Mouse (Mus musculus) embryonic facial prominence, embryonic 10.5 days (tissue): ENCODE data around the gene Pcgf1. TPM values are rescaled to one million over a fixed set of nuclear protein-coding genes. Genes with fewer than 3 reads are reported as not detected.

ENCODE experiments used
- DNase-seq: peaks from one replicate; pipeline ENCODE4 v3.0.0-alpha.2; 2017; ENCODE audit warnings: low spot score
- H3K27ac ChIP-seq: fragments of 300-500 bp; sonication (generic); replicated peaks from 2 replicates; pipeline ENCODE4 v1.5.1; 2016; ENCODE audit warnings: mild to moderate bottlenecking
- H3K27me3 ChIP-seq: fragments of 300-500 bp; sonication (generic); replicated peaks from 2 replicates; pipeline ENCODE4 v1.6.1; 2016; ENCODE audit warnings: low read depth, mild to moderate bottlenecking; ENCODE audit not compliant: poor library complexity, severe bottlenecking
- H3K36me3 ChIP-seq: fragments of 300-500 bp; sonication (generic); replicated peaks from 2 replicates; pipeline ENCODE4 v1.6.1; 2016; ENCODE audit warnings: mild to moderate bottlenecking, moderate library complexity
- H3K4me1 ChIP-seq: fragments of 300-500 bp; sonication (generic); 2 replicates; pipeline ENCODE4 v1.6.1; 2016
- H3K4me3 ChIP-seq: fragments of 300-500 bp; sonication (generic); 2 replicates; pipeline ENCODE4 v1.5.1; 2016; ENCODE audit warnings: mild to moderate bottlenecking, moderate library complexity
- H3K9me3 ChIP-seq: fragments of 300-500 bp; sonication (generic); 2 replicates; pipeline ENCODE4 v1.6.1; 2016; ENCODE audit warnings: mild to moderate bottlenecking
- WGBS: fragments of 180-500 bp; shearing (Covaris S2); methylation state at CpG from one replicate; pipeline ENCODE4 v1.1.7; 2016; 5-methylcytosine and 5-hydroxymethylcytosine counted together
- polyA plus RNA-seq: library from polyadenylated mRNA; unstranded; fragments of >200 nt; fragmentation: Nextera tagmentation; extraction: Ambion mirVana; gene quantifications from 2 replicates; pipeline ENCODE4 v1.2.1, GENCODE M21; 2016

Pcgf1 gene
- polyA plus RNA-seq, 1 experiment from 2014 or later, result 49.5 TPM

DNA sequence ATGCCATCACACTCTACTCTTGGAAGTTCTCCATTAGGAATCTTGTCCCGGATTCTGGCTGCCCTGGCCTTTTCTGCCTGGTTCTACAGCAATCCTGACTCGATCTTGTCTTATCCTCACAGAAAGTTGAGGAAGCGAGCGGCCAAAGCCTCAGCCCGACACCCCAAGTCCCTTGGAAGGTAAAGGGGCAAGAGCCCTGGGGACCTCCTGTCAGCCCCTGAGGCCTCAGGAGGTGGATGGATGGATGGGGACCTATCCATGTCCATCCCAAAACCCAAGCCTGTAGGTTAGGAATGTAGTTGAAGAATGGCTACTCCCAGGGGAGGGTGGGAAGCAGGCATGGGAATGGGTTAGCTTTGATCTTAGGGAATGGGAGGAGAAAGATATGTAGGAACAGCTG lies 33.7 kb upstream of the Pcgf1 start:
- no peak for DNase-seq
- Histone ChIP-seq H3K27me3 (peaks cover 4% of the 10 kb centered on the region; the same call in 1 of the 2 replicates), H3K27ac (no peak overlapping the region), H3K4me1 (peaks cover 14% of the 10 kb centered on the region; the same call in 1 of the 2 replicates), H3K9me3 (no peaks in the 10 kb centered on the region), H3K36me3 (no peaks in the 10 kb centered on the region), H3K4me3 (no peak overlapping the region)
- WGBS, result 85% methylated on average over 5 of the region's 5 CpGs

- Histone ChIP-seq H3K27me3 (peaks cover 4% of the 10 kb centered on the region; the same call in 1 of the 2 replicates), H3K4me1 (peaks cover 14% of the 10 kb centered on the region; the same call in 1 of the 2 replicates), H3K36me3 (no peaks in the 10 kb centered on the region), H3K4me3 (no peak overlapping the region), H3K27ac (no peak overlapping the region), H3K9me3 (no peaks in the 10 kb centered on the region)
- 78% methylated on average over 9 of the region's 9 CpGs for WGBS
- no peak for DNase-seq
Observed at GRCm38 (mm10) chr6:83044742-83045141, 32.9 kb upstream of the Pcgf1 start.

DNA sequence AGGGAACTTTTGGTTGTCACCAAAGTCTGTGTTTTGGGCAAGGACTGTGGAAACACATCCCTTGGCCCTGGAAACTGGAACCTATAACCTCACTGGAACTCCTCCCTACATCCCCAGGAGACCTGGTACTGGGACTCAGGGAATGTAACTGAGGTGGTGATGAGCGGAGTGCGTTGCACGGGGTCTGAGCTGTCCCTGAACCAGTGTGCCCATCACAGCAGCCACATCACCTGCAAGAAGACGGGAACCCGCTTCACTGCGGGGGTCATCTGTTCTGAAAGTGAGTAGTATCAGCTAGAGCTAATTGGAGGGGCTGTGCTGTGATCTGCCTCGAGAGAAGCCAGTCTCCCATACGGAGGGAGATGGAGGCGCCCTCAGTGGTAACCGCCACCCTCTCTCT lies 28.3 kb upstream of the Pcgf1 start:
- no peaks in the 10 kb centered on the region for H3K9me3 ChIP-seq
- H3K4me1 ChIP-seq, result peaks cover 21% of the 10 kb centered on the region
- WGBS, result 76% methylated on average over 10 of the region's 10 CpGs
- DNase-seq, result no peak
- H3K4me3 ChIP-seq, result no peak overlapping the region; the same call in 1 of the 2 replicates
- peaks cover 24% of the 10 kb centered on the region for H3K36me3 ChIP-seq
- H3K27me3 ChIP-seq, result no peaks in the 10 kb centered on the region
- no peak overlapping the region for H3K27ac ChIP-seq

- Histone ChIP-seq H3K4me1 (peaks cover 33% of the 10 kb centered on the region), H3K4me3 (peak overlapping the region; percentile 86), H3K27ac (peak overlapping the region; percentile 93), H3K27me3 (no peaks in the 10 kb centered on the region), H3K36me3 (peaks cover 50% of the 10 kb centered on the region), H3K9me3 (no peaks in the 10 kb centered on the region)
- WGBS, result 3% methylated on average over 26 of the region's 26 CpGs
- DNase-seq, result peak; percentile 62
Observed at GRCm38 (mm10) chr6:83053136-83053960, 24.3 kb upstream of the Pcgf1 start.

- WGBS, result under 1% methylated on average over 64 of the region's 64 CpGs
- Histone ChIP-seq H3K4me3 (peak within 1 kb of the TSS; percentile 86), H3K9me3 (no peaks in the 10 kb centered on the region), H3K27ac (peak within 1 kb of the TSS; percentile 93), H3K27me3 (peaks cover 5% of the 10 kb centered on the region), H3K4me1 (peaks cover 33% of the 10 kb centered on the region), H3K36me3 (peaks cover 51% of the 10 kb centered on the region)
- DNase-seq, result peak; percentile 96
Observed at GRCm38 (mm10) chr6:83054074-83054851, 23.4 kb upstream of the Pcgf1 start, which contains the start of gene Aup1. TSS of gene Aup1 (plus strand) at chr6:83054521.

GRCm38 (mm10) chr6:83054871-83055431 lies 22.7 kb upstream of the Pcgf1 start, which contains the start of gene Htra2:
TSS of gene Htra2 (minus strand) at chr6:83055273.
- peak; percentile 61 for DNase-seq
- Histone ChIP-seq H3K4me1 (peaks cover 33% of the 10 kb centered on the region), H3K36me3 (peaks cover 50% of the 10 kb centered on the region), H3K9me3 (no peaks in the 10 kb centered on the region), H3K27ac (peak within 1 kb of the TSS; percentile 93), H3K27me3 (peaks cover 10% of the 10 kb centered on the region), H3K4me3 (peak within 1 kb of the TSS; percentile 86)
- WGBS, result under 1% methylated on average over 50 of the region's 50 CpGs

DNA sequence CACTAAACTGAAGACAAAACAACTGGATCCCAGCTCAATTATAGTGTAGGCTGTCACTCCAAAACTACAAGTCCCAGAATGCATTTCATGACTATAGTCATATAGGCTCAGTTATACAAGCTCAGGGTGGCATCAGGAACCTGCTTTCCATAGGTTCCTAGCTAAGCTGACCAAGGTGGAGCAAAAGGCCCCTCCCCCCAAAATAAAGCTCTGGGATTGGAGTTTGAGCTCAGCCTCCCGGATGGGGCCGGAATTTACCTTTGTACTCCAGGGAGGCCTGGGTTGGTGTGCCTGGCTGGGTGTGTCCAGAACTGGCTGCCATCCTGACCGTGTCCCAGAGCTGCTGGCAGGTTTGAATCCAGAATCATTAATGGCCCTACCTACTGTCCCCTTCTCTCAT lies 19.9 kb upstream of the Pcgf1 start, which contains the start of gene Dqx1:
Gene Dqx1 (plus strand): TSS at position 55 of the 400 bp plus-strand sequence.
- Histone ChIP-seq H3K4me1 (peaks cover 35% of the 10 kb centered on the region), H3K36me3 (peaks cover 28% of the 10 kb centered on the region), H3K4me3 (no peak within 1 kb of the TSS), H3K27me3 (peaks cover 38% of the 10 kb centered on the region), H3K27ac (no peak within 1 kb of the TSS), H3K9me3 (no peaks in the 10 kb centered on the region)
- no peak for DNase-seq
- 50% methylated on average over 3 of the region's 3 CpGs for WGBS

- Histone ChIP-seq H3K9me3 (no peaks in the 10 kb centered on the region), H3K27ac (no peak overlapping the region), H3K27me3 (peaks cover 48% of the 10 kb centered on the region), H3K36me3 (peaks cover 28% of the 10 kb centered on the region), H3K4me3 (no peak overlapping the region), H3K4me1 (peaks cover 25% of the 10 kb centered on the region)
- 84% methylated on average over 2 of the region's 2 CpGs for WGBS
- no peak for DNase-seq
Observed at GRCm38 (mm10) chr6:83058725-83059124, 18.9 kb upstream of the Pcgf1 start.

DNA sequence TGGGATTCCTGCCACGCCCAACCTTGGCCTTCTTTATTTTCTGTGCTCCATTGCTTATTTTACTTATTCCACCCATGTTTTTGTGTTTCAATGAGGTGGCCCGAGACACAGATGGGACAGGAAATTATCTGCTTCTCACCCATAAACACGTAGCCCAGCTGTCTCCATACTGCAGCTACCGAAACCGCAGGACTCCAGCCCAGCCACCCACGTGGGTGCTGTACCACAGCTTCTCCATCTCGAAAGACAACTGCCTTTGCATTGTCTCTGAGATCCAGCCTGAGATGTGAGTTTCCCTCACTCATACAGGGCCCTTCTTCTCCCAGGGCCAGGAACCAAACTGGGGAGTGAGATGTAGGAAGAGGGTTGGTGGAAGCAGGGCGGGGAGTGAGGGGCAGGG lies 11.7 kb upstream of the Pcgf1 start:
- Histone ChIP-seq H3K27me3 (peaks cover 100% of the 10 kb centered on the region), H3K4me3 (no peak overlapping the region), H3K9me3 (no peaks in the 10 kb centered on the region), H3K4me1 (peaks cover 38% of the 10 kb centered on the region), H3K36me3 (no peaks in the 10 kb centered on the region), H3K27ac (no peak overlapping the region)
- WGBS, result 37% methylated on average over 8 of the region's 8 CpGs
- no peak for DNase-seq

DNA sequence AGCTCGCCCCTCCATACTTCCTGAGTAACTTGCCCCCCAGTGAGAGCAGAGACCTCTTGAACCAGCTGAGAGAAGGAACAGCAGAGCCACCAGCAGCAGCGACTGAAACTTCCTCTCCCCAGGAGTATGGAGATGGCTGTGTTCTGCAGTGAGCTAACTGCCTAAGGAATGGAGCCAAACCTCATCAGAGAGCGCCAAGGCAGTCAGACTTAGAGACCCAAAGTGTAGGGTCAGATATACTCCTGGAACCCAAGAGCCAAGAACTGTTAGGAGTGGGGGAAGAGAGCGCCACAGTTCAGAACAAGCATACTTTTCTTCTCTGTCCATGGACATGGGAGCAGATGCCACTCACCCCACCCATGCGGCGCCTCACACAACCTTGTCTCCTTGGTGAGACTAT lies 11.2 kb upstream of the Pcgf1 start:
- Histone ChIP-seq H3K27me3 (peaks cover 100% of the 10 kb centered on the region), H3K4me3 (no peak overlapping the region), H3K36me3 (no peaks in the 10 kb centered on the region), H3K27ac (no peak overlapping the region), H3K9me3 (no peaks in the 10 kb centered on the region), H3K4me1 (peaks cover 42% of the 10 kb centered on the region)
- WGBS, result 28% methylated on average over 6 of the region's 6 CpGs
- no peak for DNase-seq

DNA sequence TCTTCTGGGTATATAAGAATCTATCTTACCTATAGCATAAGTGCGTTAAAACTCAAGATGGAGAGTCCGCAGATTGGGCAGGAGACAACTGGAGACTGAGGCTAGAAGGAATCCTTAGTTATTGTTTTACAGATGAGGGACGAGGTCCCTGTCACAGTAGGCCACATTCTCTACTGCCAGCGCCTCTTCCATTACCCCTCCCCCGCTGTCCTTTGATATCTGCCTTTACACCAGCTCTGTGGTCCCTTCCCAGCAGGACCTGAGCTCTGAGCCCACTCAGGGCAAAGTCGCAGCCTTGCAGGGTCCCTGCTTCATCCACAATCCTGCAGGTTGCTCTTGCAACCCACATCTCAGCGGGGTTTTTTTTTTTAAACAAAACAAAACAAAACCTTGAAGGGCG lies 9.4 kb upstream of the Pcgf1 start:
- DNase-seq, result no peak
- H3K27me3 ChIP-seq, result peaks cover 100% of the 10 kb centered on the region
- WGBS, result 2% methylated on average over 8 of the region's 8 CpGs
- no peaks in the 10 kb centered on the region for H3K9me3 ChIP-seq
- H3K4me1 ChIP-seq, result peaks cover 47% of the 10 kb centered on the region
- no peak overlapping the region for H3K27ac ChIP-seq
- H3K4me3 ChIP-seq, result peak overlapping the region; percentile 51
- H3K36me3 ChIP-seq, result no peaks in the 10 kb centered on the region
